10 mouse cellular contexts compared by ENCODE assay signal in genomic region chr5:139388694-139389675, GRCm38 (mm10). TPM values are rescaled to one million over a fixed set of nuclear protein-coding genes. Genes with fewer than 3 reads are reported as not detected.
A peak's percentile ranks its signal among the peaks of the same experiment; 100 is the strongest.
DNase-seq lines count a peak whose midpoint lies in the region; ATAC-seq and TF ChIP-seq lines count a peak whose summit lies in the region.
"Had no signal": no experiment of that assay in that cellular context is flagged by ENCODE, and none has a peak within 500 bp of the region (broad histone marks: within the 10 kb centered on the region; RNA-seq: fewer than 3 reads in every experiment).

No protein-coding gene starts in this region.

- no peaks in the 10 kb centered on the region for H3K9me3 ChIP-seq in heart, embryonic 15.5 days (replicated peaks)
- no peaks in the 10 kb centered on the region for H3K9me3 ChIP-seq in forebrain, postnatal 0 days (ENCODE audit: low read length)
- no peaks in the 10 kb centered on the region for H3K9me3 ChIP-seq in limb, embryonic 11.5 days (ENCODE audit: control insufficient read depth, low read length)

- peak; percentile 12 for TF ChIP-seq POLR2A in bone marrow, adult 2 months (IDR thresholded peaks at IDR 0.05; ENCODE audit: borderline replicate concordance, control insufficient read depth, low read depth, low read length)

- intact Hi-C loops in heart, postnatal 14 days (cut with DNase I), result no loop called here

- DNase-seq in heart, postnatal 14 days, result no peak
- peak; percentile 47 for DNase-seq in forebrain, postnatal 0 days
- peak; percentile 44 for DNase-seq in limb, embryonic 11.5 days (ENCODE audit: low spot score)
- DNase-seq in neural tube, embryonic 10.5 days (ENCODE audit: extremely low spot score, low spot score), result peak; percentile 33
- no peak for DNase-seq in cerebellum, adult 9-10 months
- DNase-seq in urinary bladder, postnatal 36 days (ENCODE audit: low spot score in 2 of 2), result no peak

- 0 out of 2 replicates have a peak overlapping the region, but pooled peaks have one; percentile 14 for H3K9ac ChIP-seq in heart, embryonic 15.5 days
- no peak overlapping the region for H3K9ac ChIP-seq in forebrain, postnatal 0 days
- no peak overlapping the region; the same call in 1 of the 2 replicates for H3K9ac ChIP-seq in limb, embryonic 11.5 days (ENCODE audit: low read length)

- H3K36me3 ChIP-seq in heart, embryonic 15.5 days, result peaks cover 18% of the 10 kb centered on the region
- H3K36me3 ChIP-seq in forebrain, postnatal 0 days (ENCODE audit: insufficient read depth), result no peaks in the 10 kb centered on the region
- no peaks in the 10 kb centered on the region; the same call in 1 of the 2 replicates for H3K36me3 ChIP-seq in limb, embryonic 11.5 days (ENCODE audit: control insufficient read depth, insufficient read depth, low read length)

- no peak for ATAC-seq in heart, embryonic 15.5 days (replicated peaks; ENCODE audit: insufficient number of reproducible peaks, insufficient read depth, low FRiP score, low read depth)
- ATAC-seq in forebrain, postnatal 0 days, result peak; percentile 79
- peak; percentile 14; the same call in 1 of the 2 replicates for ATAC-seq in limb, embryonic 11.5 days (ENCODE audit: insufficient number of reproducible peaks, low FRiP score, low TSS enrichment, low read depth)

- H3K27me3 ChIP-seq in heart, embryonic 15.5 days, result no peaks in the 10 kb centered on the region
- H3K27me3 ChIP-seq in forebrain, postnatal 0 days (ENCODE audit: insufficient read depth, low read length), result no peaks in the 10 kb centered on the region
- H3K27me3 ChIP-seq in limb, embryonic 11.5 days (ENCODE audit: control insufficient read depth, insufficient read depth, low read length), result no peaks in the 10 kb centered on the region

- 77% methylated on average over 17 of the region's 17 CpGs for WGBS in heart, embryonic 15.5 days
- 63% methylated on average over 17 of the region's 17 CpGs for WGBS in bone marrow, adult 2 months
- 69% methylated on average over 17 of the region's 17 CpGs for WGBS in forebrain, postnatal 0 days
- 59% methylated on average over 17 of the region's 17 CpGs for WGBS in limb, embryonic 11.5 days

- H3K4me1 ChIP-seq in heart, embryonic 15.5 days (replicated peaks), result peaks cover 68% of the 10 kb centered on the region
- peaks cover 11% of the 10 kb centered on the region for H3K4me1 ChIP-seq in bone marrow, adult 2 months (ENCODE audit: control insufficient read depth, insufficient read depth, low read length)
- H3K4me1 ChIP-seq in forebrain, postnatal 0 days (ENCODE audit: insufficient read depth), result 0 out of 2 replicates have a peak, but pooled peaks cover 4% of the 10 kb centered on the region
- H3K4me1 ChIP-seq in limb, embryonic 11.5 days (ENCODE audit: control insufficient read depth, insufficient read depth, low read length), result peaks cover 32% of the 10 kb centered on the region

- H3K27ac ChIP-seq in heart, embryonic 15.5 days, result peak overlapping the region; percentile 60
- H3K27ac ChIP-seq in bone marrow, adult 2 months (ENCODE audit: control insufficient read depth, insufficient read depth, low read depth, low read length, poor library complexity), result peak overlapping the region; percentile 99
- peak overlapping the region; percentile 66 for H3K27ac ChIP-seq in forebrain, postnatal 0 days (ENCODE audit: low read depth, low read length)
- peak overlapping the region; percentile 86 for H3K27ac ChIP-seq in limb, embryonic 11.5 days (replicated peaks; ENCODE audit: low read depth, low read length)

- H3K4me3 ChIP-seq in heart, embryonic 15.5 days, result no peak overlapping the region
- peak overlapping the region; percentile 6 for H3K4me3 ChIP-seq in bone marrow, adult 2 months (replicated peaks; ENCODE audit: control insufficient read depth, low read depth, low read length)
- H3K4me3 ChIP-seq in forebrain, postnatal 0 days (ENCODE audit: low read depth, low read length), result no peak overlapping the region
- H3K4me3 ChIP-seq in limb, embryonic 11.5 days (ENCODE audit: low read depth, low read length), result no peak overlapping the region

- TF ChIP-seq CTCF in bone marrow, adult 2 months (IDR thresholded peaks at IDR 0.05; ENCODE audit: control insufficient read depth, insufficient read depth, low read length), result no peak
- TF ChIP-seq CTCF in forebrain, postnatal 0 days (IDR thresholded peaks at IDR 0.05; ENCODE audit: low read depth), result no peak

- H3K4me2 ChIP-seq in heart, embryonic 15.5 days, result no peak overlapping the region
- H3K4me2 ChIP-seq in forebrain, postnatal 0 days (ENCODE audit: low read depth), result no peak overlapping the region
- no peak overlapping the region for H3K4me2 ChIP-seq in limb, embryonic 11.5 days (ENCODE audit: low read depth, severe bottlenecking)

RNA-seq across cellular contexts. Expression of gene Gpr146, which starts 11.5 kb away (rescaled TPM):
- polyA plus RNA-seq in heart, embryonic 15.5 days (2015; fragmentation: Nextera tagmentation; extraction: Ambion mirVana), result 14.0 and 14.7 TPM in 2 replicates
- total RNA-seq in heart, postnatal 14 days (2021), result 10 to 100 TPM; 41.8 to 46.5 TPM
- 14.6 and 20.1 TPM in 2 replicates for polyA plus RNA-seq in bone marrow, adult 2 months (2011; ENCODE audit: insufficient read depth, insufficient read length, low replicate concordance, missing spikeins)
- total RNA-seq in forebrain, postnatal 0 days (2014; rRNA removed), result 3.2 and 3.3 TPM in 2 replicates
- 2.4 and 2.8 TPM in 2 replicates for polyA plus RNA-seq in forebrain, postnatal 0 days (2015; fragmentation: Nextera tagmentation; extraction: Ambion mirVana)
- 1.9 and 2.3 TPM in 2 replicates for polyA plus RNA-seq in limb, embryonic 11.5 days (2014; fragmentation: Nextera tagmentation; extraction: Ambion mirVana)

RNA-seq across cellular contexts. Expression of gene C130050O18Rik, which starts 16.1 kb away (rescaled TPM):
- polyA plus RNA-seq in heart, embryonic 15.5 days (2015; fragmentation: Nextera tagmentation; extraction: Ambion mirVana), result 0.63 and 0.76 TPM in 2 replicates
- under 1 TPM; 0.74 to 0.80 TPM for total RNA-seq in heart, postnatal 14 days (2021)
- polyA plus RNA-seq in bone marrow, adult 2 months (2011; ENCODE audit: insufficient read depth, insufficient read length, low replicate concordance, missing spikeins), result 0.88 and 4.0 TPM in 2 replicates
- total RNA-seq in forebrain, postnatal 0 days (2014; rRNA removed), result not detected in 2 replicates
- polyA plus RNA-seq in forebrain, postnatal 0 days (2015; fragmentation: Nextera tagmentation; extraction: Ambion mirVana), result 0.13 TPM in 1 of 2 replicates, not detected in the other
- 0.62 and 0.89 TPM in 2 replicates for polyA plus RNA-seq in limb, embryonic 11.5 days (2014; fragmentation: Nextera tagmentation; extraction: Ambion mirVana)

RNA-seq across cellular contexts. Expression of gene Gper1, which starts 34.0 kb away (rescaled TPM):
- 1.5 and 5.4 TPM in 2 replicates for polyA plus RNA-seq in heart, embryonic 15.5 days (2015; fragmentation: Nextera tagmentation; extraction: Ambion mirVana)
- total RNA-seq in heart, postnatal 14 days (2021), result 1 to 10 TPM; 2.7 TPM
- not detected in 2 replicates for polyA plus RNA-seq in bone marrow, adult 2 months (2011; ENCODE audit: insufficient read depth, insufficient read length, low replicate concordance, missing spikeins)
- 6.8 and 9.1 TPM in 2 replicates for total RNA-seq in forebrain, postnatal 0 days (2014; rRNA removed)
- 6.8 and 8.1 TPM in 2 replicates for polyA plus RNA-seq in forebrain, postnatal 0 days (2015; fragmentation: Nextera tagmentation; extraction: Ambion mirVana)
- 0.80 and 1.1 TPM in 2 replicates for polyA plus RNA-seq in limb, embryonic 11.5 days (2014; fragmentation: Nextera tagmentation; extraction: Ambion mirVana)

RNA-seq across cellular contexts. Expression of gene Cyp2w1, which starts 36.6 kb away (rescaled TPM):
- 0.47 TPM in 1 of 2 replicates, not detected in the other for polyA plus RNA-seq in heart, embryonic 15.5 days (2015; fragmentation: Nextera tagmentation; extraction: Ambion mirVana)
- total RNA-seq in heart, postnatal 14 days (2021), result not detected
- polyA plus RNA-seq in bone marrow, adult 2 months (2011; ENCODE audit: insufficient read depth, insufficient read length, low replicate concordance, missing spikeins), result not detected in 2 replicates
- not detected in 2 replicates for total RNA-seq in forebrain, postnatal 0 days (2014; rRNA removed)
- not detected in 2 replicates for polyA plus RNA-seq in forebrain, postnatal 0 days (2015; fragmentation: Nextera tagmentation; extraction: Ambion mirVana)
- not detected in 2 replicates for polyA plus RNA-seq in limb, embryonic 11.5 days (2014; fragmentation: Nextera tagmentation; extraction: Ambion mirVana)
- total RNA-seq: ES-E14; left cerebral cortex, adult 8-10 months had no signal

RNA-seq across cellular contexts. Expression of gene Cox19, which starts 37.8 kb away (rescaled TPM):
- 69.7 and 77.3 TPM in 2 replicates for polyA plus RNA-seq in heart, embryonic 15.5 days (2015; fragmentation: Nextera tagmentation; extraction: Ambion mirVana)
- 10 to 100 TPM; 78.6 to 85.9 TPM for total RNA-seq in heart, postnatal 14 days (2021)
- 27.6 and 39.3 TPM in 2 replicates for polyA plus RNA-seq in bone marrow, adult 2 months (2011; ENCODE audit: insufficient read depth, insufficient read length, low replicate concordance, missing spikeins)
- total RNA-seq in forebrain, postnatal 0 days (2014; rRNA removed), result 108 and 109 TPM in 2 replicates
- 85.7 and 91.1 TPM in 2 replicates for polyA plus RNA-seq in forebrain, postnatal 0 days (2015; fragmentation: Nextera tagmentation; extraction: Ambion mirVana)
- 117 and 120 TPM in 2 replicates for polyA plus RNA-seq in limb, embryonic 11.5 days (2014; fragmentation: Nextera tagmentation; extraction: Ambion mirVana)

Comparison
In these comparisons a context has a peak if more than half of its experiments do, and no peak if none do; other contexts are left out.
1. DNase-seq: peak in forebrain, postnatal 0 days (single experiment), limb, embryonic 11.5 days (single experiment) and neural tube, embryonic 10.5 days (single experiment); none in heart, postnatal 14 days (0 of 2), cerebellum, adult 9-10 months (single experiment) and urinary bladder, postnatal 36 days (0 of 2).
2. Peak in every context shown above with its lines, with median percentiles within 50 percentile points of each other: H3K27ac ChIP-seq.